Mouse (Mus musculus): ENCODE results near the gene Cep104. TPM values are rescaled to one million over a fixed set of nuclear protein-coding genes. Genes with fewer than 3 reads are reported as not detected.
A peak's percentile ranks its signal among the peaks of the same experiment; 100 is the strongest.

The Cep104 gene
- polyA plus RNA-seq (2016; fragmentation: Nextera tagmentation; extraction: Ambion mirVana): 20.4 and 21.0 TPM in 2 replicates

DNA sequence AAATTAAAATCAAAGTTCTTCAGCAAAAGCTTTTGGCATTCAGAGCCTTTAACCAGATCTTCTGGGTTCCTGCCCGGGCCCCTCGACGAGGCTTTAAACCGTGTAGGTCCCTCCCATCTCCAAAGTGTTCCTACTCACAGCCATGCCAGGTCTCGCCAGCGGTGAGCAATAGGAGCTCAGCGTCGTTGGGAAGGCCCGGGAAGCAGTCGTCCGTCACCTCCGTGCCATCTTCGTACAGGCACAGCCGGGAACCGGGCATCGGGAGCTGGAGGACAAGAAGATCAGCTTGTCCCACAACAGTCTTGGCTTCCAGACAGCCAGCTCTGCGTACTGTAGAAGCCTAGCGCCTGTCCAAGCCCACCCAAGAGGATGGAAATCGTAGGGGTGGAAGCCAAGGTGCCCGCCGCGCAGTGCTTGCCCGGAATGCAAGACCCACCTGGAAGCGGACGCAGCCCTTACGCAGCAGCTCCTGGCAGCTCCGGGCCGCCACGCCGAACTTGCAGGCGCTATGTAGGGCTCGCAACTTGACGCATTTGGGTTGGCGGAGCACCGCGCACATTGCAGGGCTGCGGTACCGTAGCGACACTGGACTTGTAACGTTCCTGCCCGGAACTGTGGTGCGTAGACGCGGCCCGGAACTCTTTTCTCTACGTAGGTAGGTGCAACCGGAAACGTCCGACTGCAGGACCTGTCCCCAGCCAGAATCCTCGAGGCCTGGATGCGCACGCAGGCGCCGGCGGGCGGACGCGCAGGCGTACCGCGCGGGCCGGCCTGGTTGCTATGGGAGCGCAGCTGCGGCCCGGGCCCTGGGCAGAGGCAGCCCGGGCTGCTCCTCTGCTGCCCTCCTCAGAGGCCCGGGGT is at the start of gene Cep104, which contains the start of gene Dffb:
Cep104 (plus strand) TSS at position 764 of the 861 bp plus-strand sequence.
Dffb (minus strand) TSS at position 696 of the 861 bp plus-strand sequence.
- peak; percentile 94 for ATAC-seq (ENCODE audit: insufficient number of reproducible peaks, insufficient read depth, low FRiP score, low TSS enrichment, low read depth)
- H3K27me3 ChIP-seq: no peaks in the 10 kb centered on the region
- H3K4me2 ChIP-seq: peak within 1 kb of the TSS; percentile 93
- H3K27ac ChIP-seq: peak within 1 kb of the TSS; percentile 56
- WGBS: 1% methylated on average over 68 of the region's 68 CpGs
- peaks cover 25% of the 10 kb centered on the region for H3K4me1 ChIP-seq (replicated peaks)
- no peaks in the 10 kb centered on the region for H3K9me3 ChIP-seq
- H3K9ac ChIP-seq (replicated peaks): peak within 1 kb of the TSS; percentile 83
- peaks cover 37% of the 10 kb centered on the region for H3K36me3 ChIP-seq
- H3K4me3 ChIP-seq (replicated peaks): peak within 1 kb of the TSS; percentile 90

DNA sequence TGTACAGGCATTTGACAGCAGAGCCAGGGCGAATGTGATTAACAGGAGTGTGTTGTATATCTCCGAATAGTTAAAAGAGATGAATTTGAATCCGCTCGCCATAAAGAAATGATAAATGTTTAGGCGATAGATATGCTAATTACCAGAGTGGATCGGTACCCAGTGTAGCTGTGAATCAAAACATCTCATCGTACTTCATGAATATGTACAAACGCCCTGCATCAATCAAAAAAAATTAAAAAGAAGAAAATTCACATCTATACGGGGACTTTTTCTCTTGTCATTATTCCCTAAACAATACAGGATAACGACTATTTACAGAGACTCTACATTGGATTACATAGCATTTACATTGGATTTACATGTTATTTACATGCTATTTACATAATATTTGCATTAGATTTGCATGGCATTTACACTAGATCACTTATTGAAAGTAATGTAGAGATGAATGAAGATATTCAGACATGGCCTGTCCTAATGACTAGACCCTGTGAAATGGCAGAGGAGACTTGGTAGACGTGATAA is 46.2 kb upstream of the Cep104 start:
- Histone ChIP-seq H3K9me3 (no peaks in the 10 kb centered on the region), H3K4me1 (replicated peaks) (no peaks in the 10 kb centered on the region), H3K4me3 (replicated peaks) (no peak overlapping the region), H3K4me2 (no peak overlapping the region), H3K27me3 (no peaks in the 10 kb centered on the region), H3K36me3 (no peaks in the 10 kb centered on the region), H3K9ac (replicated peaks) (no peak overlapping the region), H3K27ac (no peak overlapping the region)
- ATAC-seq (ENCODE audit: insufficient number of reproducible peaks, insufficient read depth, low FRiP score, low TSS enrichment, low read depth): no peak
- 87% methylated on average over 11 of the region's 11 CpGs for WGBS

- WGBS: 71% methylated on average over 10 of the region's 10 CpGs
- Histone ChIP-seq H3K4me2 (no peak overlapping the region), H3K27ac (no peak overlapping the region), H3K4me3 (replicated peaks) (no peak overlapping the region), H3K4me1 (replicated peaks) (no peaks in the 10 kb centered on the region), H3K36me3 (no peaks in the 10 kb centered on the region), H3K9ac (replicated peaks) (no peak overlapping the region), H3K27me3 (no peaks in the 10 kb centered on the region), H3K9me3 (no peaks in the 10 kb centered on the region)
- ATAC-seq (ENCODE audit: insufficient number of reproducible peaks, insufficient read depth, low FRiP score, low TSS enrichment, low read depth): no peak
These were observed 45.6 kb upstream of the Cep104 start for GRCm38 (mm10) chr4:153929425-153929824.

DNA sequence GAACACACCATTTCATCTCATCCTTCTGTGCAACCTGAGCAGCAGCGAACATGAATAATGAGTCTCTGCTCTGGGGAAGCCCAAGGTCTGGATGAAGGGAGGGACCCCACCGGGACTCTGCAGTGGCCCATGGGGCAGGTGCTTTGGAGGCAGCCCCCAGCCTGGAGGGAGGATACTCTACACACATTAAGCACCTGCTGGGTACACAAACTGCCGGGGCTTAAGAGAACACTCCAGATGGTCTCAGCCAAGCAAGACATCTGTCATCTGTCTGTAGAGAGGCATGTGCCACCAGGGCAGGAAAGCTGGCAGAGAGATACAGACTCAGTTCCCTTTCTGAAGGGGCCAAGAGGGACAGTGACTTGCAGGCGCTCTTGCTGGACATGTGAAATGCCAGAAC is 45.1 kb upstream of the Cep104 start:
- Histone ChIP-seq H3K4me1 (replicated peaks) (no peaks in the 10 kb centered on the region), H3K27ac (no peak overlapping the region), H3K27me3 (no peaks in the 10 kb centered on the region), H3K36me3 (no peaks in the 10 kb centered on the region), H3K4me3 (replicated peaks) (no peak overlapping the region), H3K9me3 (no peaks in the 10 kb centered on the region), H3K4me2 (no peak overlapping the region), H3K9ac (replicated peaks) (no peak overlapping the region)
- WGBS: 74% methylated on average over 4 of the region's 4 CpGs
- ATAC-seq (ENCODE audit: insufficient number of reproducible peaks, insufficient read depth, low FRiP score, low TSS enrichment, low read depth): no peak

GRCm38 (mm10) chr4:153943243-153943642 is 31.8 kb upstream of the Cep104 start:
- 63% methylated on average over 4 of the region's 4 CpGs for WGBS
- H3K27ac ChIP-seq: no peak overlapping the region
- H3K36me3 ChIP-seq: no peaks in the 10 kb centered on the region
- H3K4me3 ChIP-seq (replicated peaks): no peak overlapping the region
- no peak overlapping the region for H3K9ac ChIP-seq (replicated peaks)
- H3K4me1 ChIP-seq (replicated peaks): peaks cover 6% of the 10 kb centered on the region
- peaks cover 19% of the 10 kb centered on the region; the same call in 1 of the 2 replicates for H3K27me3 ChIP-seq
- H3K4me2 ChIP-seq: no peak overlapping the region
- no peaks in the 10 kb centered on the region for H3K9me3 ChIP-seq
- ATAC-seq (ENCODE audit: insufficient number of reproducible peaks, insufficient read depth, low FRiP score, low TSS enrichment, low read depth): no peak

DNA sequence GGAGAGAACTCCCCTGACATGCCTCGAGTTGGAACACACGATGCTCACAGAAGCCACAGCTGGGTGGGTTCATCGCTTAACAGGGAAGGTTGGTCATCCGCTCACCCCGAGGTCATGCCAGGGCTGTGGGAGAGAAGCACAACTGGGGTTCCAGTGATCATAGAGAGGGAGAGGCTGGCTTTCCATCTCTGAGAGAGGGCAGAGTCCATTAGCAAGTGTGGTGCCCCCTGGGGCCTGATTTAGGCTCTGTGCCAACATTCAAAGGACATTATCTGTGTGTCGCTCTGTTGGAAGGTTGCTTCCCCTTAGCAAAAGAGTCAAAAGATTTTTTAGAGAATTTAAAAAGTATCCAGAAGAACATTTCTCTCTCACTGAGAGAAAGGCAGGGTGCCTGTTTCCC is 30.7 kb upstream of the Cep104 start:
- H3K4me1 ChIP-seq (replicated peaks): peaks cover 6% of the 10 kb centered on the region
- no peak for ATAC-seq (ENCODE audit: insufficient number of reproducible peaks, insufficient read depth, low FRiP score, low TSS enrichment, low read depth)
- H3K9ac ChIP-seq (replicated peaks): no peak overlapping the region
- H3K9me3 ChIP-seq: no peaks in the 10 kb centered on the region
- H3K27me3 ChIP-seq: peaks cover 24% of the 10 kb centered on the region
- H3K27ac ChIP-seq: no peak overlapping the region
- WGBS: 63% methylated on average over 6 of the region's 6 CpGs
- H3K4me3 ChIP-seq (replicated peaks): no peak overlapping the region
- no peak overlapping the region for H3K4me2 ChIP-seq
- H3K36me3 ChIP-seq: no peaks in the 10 kb centered on the region

- no peak overlapping the region for H3K27ac ChIP-seq
- H3K27me3 ChIP-seq: peaks cover 24% of the 10 kb centered on the region
- peaks cover 6% of the 10 kb centered on the region for H3K4me1 ChIP-seq (replicated peaks)
- H3K9ac ChIP-seq (replicated peaks): no peak overlapping the region
- ATAC-seq (ENCODE audit: insufficient number of reproducible peaks, insufficient read depth, low FRiP score, low TSS enrichment, low read depth): no peak
- no peaks in the 10 kb centered on the region for H3K36me3 ChIP-seq
- H3K9me3 ChIP-seq: no peaks in the 10 kb centered on the region
- 49% methylated on average over 6 of the region's 6 CpGs for WGBS
- H3K4me2 ChIP-seq: no peak overlapping the region
- no peak overlapping the region for H3K4me3 ChIP-seq (replicated peaks)
These were observed 29.3 kb upstream of the Cep104 start for GRCm38 (mm10) chr4:153945741-153946140.

- Histone ChIP-seq H3K4me3 (replicated peaks) (no peak overlapping the region), H3K4me2 (no peak overlapping the region), H3K9me3 (no peaks in the 10 kb centered on the region), H3K36me3 (no peaks in the 10 kb centered on the region), H3K9ac (replicated peaks) (no peak overlapping the region), H3K27ac (no peak overlapping the region), H3K27me3 (peaks cover 15% of the 10 kb centered on the region), H3K4me1 (replicated peaks) (peaks cover 13% of the 10 kb centered on the region)
- WGBS: 64% methylated on average over 2 of the region's 2 CpGs
- ATAC-seq (ENCODE audit: insufficient number of reproducible peaks, insufficient read depth, low FRiP score, low TSS enrichment, low read depth): no peak
These were observed 24.6 kb upstream of the Cep104 start for GRCm38 (mm10) chr4:153950372-153950771.

- Histone ChIP-seq H3K4me2 (no peak overlapping the region), H3K9ac (replicated peaks) (no peak overlapping the region), H3K4me3 (replicated peaks) (no peak overlapping the region), H3K4me1 (replicated peaks) (peaks cover 13% of the 10 kb centered on the region), H3K9me3 (no peaks in the 10 kb centered on the region), H3K27me3 (peaks cover 15% of the 10 kb centered on the region), H3K27ac (no peak overlapping the region), H3K36me3 (no peaks in the 10 kb centered on the region)
- no peak for ATAC-seq (ENCODE audit: insufficient number of reproducible peaks, insufficient read depth, low FRiP score, low TSS enrichment, low read depth)
- WGBS: 76% methylated on average over 3 of the region's 3 CpGs
These were observed 23.8 kb upstream of the Cep104 start for GRCm38 (mm10) chr4:153951150-153951549.

GRCm38 (mm10) chr4:153951692-153952091 is 23.3 kb upstream of the Cep104 start:
- Histone ChIP-seq H3K27me3 (peaks cover 12% of the 10 kb centered on the region), H3K4me1 (replicated peaks) (peaks cover 13% of the 10 kb centered on the region), H3K4me2 (no peak overlapping the region), H3K9ac (replicated peaks) (no peak overlapping the region), H3K4me3 (replicated peaks) (no peak overlapping the region), H3K9me3 (no peaks in the 10 kb centered on the region), H3K36me3 (no peaks in the 10 kb centered on the region), H3K27ac (no peak overlapping the region)
- WGBS: 16% methylated on average over 5 of the region's 5 CpGs
- ATAC-seq (ENCODE audit: insufficient number of reproducible peaks, insufficient read depth, low FRiP score, low TSS enrichment, low read depth): no peak

DNA sequence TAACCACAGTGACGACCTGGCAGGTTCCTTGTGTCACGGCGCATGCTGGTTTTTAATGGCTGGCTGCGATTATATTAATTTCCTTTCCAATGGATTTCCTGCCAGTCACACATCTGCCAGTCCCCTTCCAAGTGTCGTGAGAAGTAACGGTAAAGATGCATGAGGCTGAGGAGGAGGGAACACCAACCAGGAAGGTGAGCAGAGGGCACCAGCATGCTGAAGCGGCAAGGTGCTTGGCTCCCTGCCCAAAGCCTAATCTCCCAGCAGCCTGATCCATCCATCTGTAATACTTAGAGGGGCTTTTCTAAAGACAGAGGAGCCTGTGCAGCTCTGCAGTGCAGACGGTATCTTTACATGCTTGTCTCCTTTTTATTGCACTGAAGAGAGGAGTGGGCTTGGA is 19.3 kb upstream of the Cep104 start:
- WGBS: 72% methylated on average over 8 of the region's 8 CpGs
- H3K4me2 ChIP-seq: no peak overlapping the region

More for the DNA sequence above, 19.3 kb upstream of the Cep104 start:
- Histone ChIP-seq H3K27me3 (no peaks in the 10 kb centered on the region; the same call in 1 of the 2 replicates), H3K4me3 (replicated peaks) (no peak overlapping the region), H3K4me1 (replicated peaks) (peaks cover 27% of the 10 kb centered on the region), H3K27ac (no peak overlapping the region), H3K36me3 (peaks cover 15% of the 10 kb centered on the region), H3K9ac (replicated peaks) (no peak overlapping the region), H3K9me3 (no peaks in the 10 kb centered on the region)
- no peak for ATAC-seq (ENCODE audit: insufficient number of reproducible peaks, insufficient read depth, low FRiP score, low TSS enrichment, low read depth)

Data from limb, embryonic 12.5 days (tissue).